ENCODE assay signal across 11 mouse cellular contexts in genomic region chr1:43877233-43877632, GRCm38 (mm10). TPM values are rescaled to one million over a fixed set of nuclear protein-coding genes. Genes with fewer than 3 reads are reported as not detected.
DNase-seq lines count a peak whose midpoint lies in the region.
"Had no signal": no experiment of that assay in that cellular context is flagged by ENCODE, and none has a peak within 500 bp of the region (broad histone marks: within the 10 kb centered on the region; RNA-seq: fewer than 3 reads in every experiment).

No protein-coding gene starts in this region.

- intact Hi-C loops in left cerebral cortex, postnatal 25 days (cut with DNase I), result loop anchor here (1.0 kb wide), 1 partner anchor 34 kb away; no protein-coding TSS in a partner anchor
- intact Hi-C loops in heart, postnatal 14 days (cut with DNase I), result no loop called here

- peak; percentile 57 for DNase-seq in layer of hippocampus, adult 11-12 months (ENCODE audit: low spot score)
- no peak for DNase-seq in layer of hippocampus, postnatal 10 days (ENCODE audit: low spot score in 2 of 2)
- peak; percentile 34 for DNase-seq in cerebellum, adult 8-10 months
- DNase-seq in frontal cortex, postnatal 36 days (ENCODE audit: low spot score in 2 of 2), result peak; percentile 43 to 82
- peak; percentile 54 to 93 for DNase-seq in left cerebral cortex, postnatal 25 days (ENCODE audit: low spot score in 2 of 2)
- DNase-seq in heart, postnatal 14 days, result no peak
- DNase-seq in MN1 (ENCODE audit: low spot score), result no peak
- no peak for DNase-seq in heart, adult 11 months
- DNase-seq: kidney, postnatal 25 days; lung, adult 2 months; thymus, adult 18-20 months had no signal

RNA-seq across cellular contexts. Expression of gene Uxs1, which starts 49.6 kb away (rescaled TPM):
- total RNA-seq in layer of hippocampus, postnatal 10 days (2021), result 10 to 100 TPM; 29.0 to 31.0 TPM
- total RNA-seq in left cerebral cortex, postnatal 25 days (2021), result 10 to 100 TPM; 52.0 to 52.7 TPM
- total RNA-seq in heart, postnatal 14 days (2021), result 1 to 10 TPM; 7.8 to 8.8 TPM

RNA-seq across cellular contexts. Expression of gene Tpp2, which starts 56.2 kb away (rescaled TPM):
- total RNA-seq in layer of hippocampus, postnatal 10 days (2021), result 10 to 100 TPM; 55.9 to 59.9 TPM
- total RNA-seq in left cerebral cortex, postnatal 25 days (2021), result 10 to 100 TPM; 50.5 to 50.7 TPM
- total RNA-seq in heart, postnatal 14 days (2021), result 10 to 100 TPM; 43.1 to 45.2 TPM

Comparison
In these comparisons a context has a peak if more than half of its experiments do, and no peak if none do; other contexts are left out.
1. DNase-seq: peak in layer of hippocampus, adult 11-12 months (single experiment), cerebellum, adult 8-10 months (single experiment), frontal cortex, postnatal 36 days (2 of 2) and left cerebral cortex, postnatal 25 days (2 of 2); none in layer of hippocampus, postnatal 10 days (0 of 2), heart, postnatal 14 days (0 of 2), MN1 (single experiment) and heart, adult 11 months (single experiment).